Mouse (Mus musculus): Measurements from ENCODE around the gene Actc1. TPM values are rescaled to one million over a fixed set of nuclear protein-coding genes. Genes with fewer than 3 reads are reported as not detected.

Actc1 gene
- total RNA-seq (2023): not detected in 4 replicates

DNA sequence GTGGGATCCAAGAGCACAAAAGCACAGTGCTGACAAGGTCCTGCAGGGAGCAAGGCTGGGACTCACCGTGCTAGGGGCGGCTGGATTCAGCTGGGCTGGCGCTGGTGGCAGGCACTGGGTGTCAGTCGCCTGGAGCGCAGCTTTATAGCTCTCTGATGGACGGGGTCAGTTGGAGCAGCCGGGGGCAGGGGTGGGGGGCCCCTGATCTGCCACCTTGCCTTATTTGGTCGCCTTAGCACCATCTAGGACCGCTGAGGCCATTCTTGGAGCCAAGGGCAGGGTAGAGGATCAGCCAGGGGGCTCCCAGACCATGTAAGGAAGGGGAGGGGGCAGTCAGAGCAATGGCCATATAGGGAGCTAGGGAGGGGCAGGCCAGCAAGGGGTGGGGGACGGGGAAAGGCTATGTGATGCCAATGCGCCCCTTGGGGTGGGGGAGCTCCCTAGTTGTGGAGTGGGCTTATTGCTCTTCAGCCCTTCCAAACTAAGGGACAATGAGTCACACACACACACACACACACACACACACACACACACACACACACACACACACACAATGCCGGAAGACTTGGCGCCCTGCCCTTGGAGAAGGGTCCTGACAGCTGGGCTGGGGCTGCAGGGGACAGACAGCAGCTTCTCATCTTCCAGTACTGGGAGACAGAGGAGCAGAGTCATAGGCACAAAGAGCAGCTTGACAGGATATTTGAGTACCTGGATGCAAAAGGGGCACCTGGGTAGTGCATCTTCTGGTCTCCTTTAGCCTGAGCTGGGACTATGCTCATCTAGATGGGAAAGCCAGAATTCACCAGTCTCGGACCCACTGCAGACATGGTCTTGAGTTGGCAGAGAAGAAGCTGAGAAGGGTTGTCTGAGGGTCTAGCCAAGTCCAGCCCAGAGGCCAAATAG is at the start of gene Actc1:
TSS of gene Actc1 (minus strand) at position 853 of the 903 bp plus-strand sequence.

GRCm38 (mm10) chr2:114013295-114013771 is 40.0 kb downstream of the Actc1 start, which contains the start of gene Gjd2:
TSS of gene Gjd2 (minus strand) at chr2:114013619.

Other genes with a start within 250 kb of the Actc1 start
- not detected in 4 replicates for gene Scg5, start 224.4 kb downstream of the Actc1 start, total RNA-seq (2023)
- gene Arhgap11a, start 204.9 kb downstream of the Actc1 start, total RNA-seq (2023): 13.4 to 15.4 TPM (median 14.1 TPM) in 4 replicates
- not detected in 4 replicates for gene Gjd2, start 39.9 kb downstream of the Actc1 start, total RNA-seq (2023)
- 70.4 to 72.5 TPM (median 71.2 TPM) in 4 replicates for gene Aqr, start 133.5 kb upstream of the Actc1 start, total RNA-seq (2023)
- 8.3 to 10.5 TPM (median 9.4 TPM) in 4 replicates for gene Zfp770, start 147.9 kb upstream of the Actc1 start, total RNA-seq (2023)